Mouse (Mus musculus) CH12.LX (cell line): Measurements from ENCODE around the gene Chd2. TPM values are rescaled to one million over a fixed set of nuclear protein-coding genes. Genes with fewer than 3 reads are reported as not detected.

Source experiments
- DNase-seq: peaks from one replicate; pipeline ENCODE4 v3.0.0-alpha.2; 2013; ENCODE audit errors: extremely low read depth
- H3K27ac ChIP-seq: 2 replicates; pipeline ENCODE4 v1.5.1; 2012; ENCODE audit warnings: low read depth, mild to moderate bottlenecking, control low read depth, moderate library complexity; ENCODE audit not compliant: insufficient read depth
- H3K27me3 ChIP-seq: replicated peaks from 2 replicates; pipeline ENCODE3; 2012; ENCODE audit warnings: inconsistent platforms
- H3K36me3 ChIP-seq, 2 experiments: replicated peaks in 1 of 2; 2 replicates each; pipeline versions ENCODE3 to v1.6.1; 2012; ENCODE audit warnings: inconsistent platforms in 1 of 2, low read length in 1 of 2, mild to moderate bottlenecking in 1 of 2, mixed read lengths in 1 of 2, moderate library complexity in 1 of 2; ENCODE audit not compliant: control insufficient read depth in 1 of 2, insufficient read depth in 1 of 2
- H3K4me1 ChIP-seq, 2 experiments: 2 replicates each; pipeline ENCODE4 v1.6.1; 2012; ENCODE audit warnings: inconsistent platforms in 1 of 2, moderate library complexity in 1 of 2; ENCODE audit not compliant: insufficient read depth in 2 of 2, control insufficient read depth in 1 of 2
- H3K4me2 ChIP-seq: 2 replicates; pipeline ENCODE4 v1.6.1; 2012; ENCODE audit warnings: low read depth, mild to moderate bottlenecking, control low read depth; ENCODE audit not compliant: poor library complexity, insufficient read depth, severe bottlenecking
- H3K4me3 ChIP-seq, 3 experiments: fragments of 150-350 bp in 1 of 3; sonication (generic) in 1 of 3; replicated peaks in 1 of 3; 2 replicates each; pipeline versions ENCODE3 to v1.5.1; 2011 to 2012; ENCODE audit warnings: low read depth in 2 of 3, low read length in 2 of 3, mild to moderate bottlenecking in 2 of 3, moderate library complexity in 2 of 3, control low read depth in 1 of 3, improper control_type of control experiment in 1 of 3, inconsistent platforms in 1 of 3, mixed read lengths in 1 of 3; ENCODE audit not compliant: poor library complexity in 1 of 3
- H3K79me2 ChIP-seq: replicated peaks from 2 replicates; pipeline ENCODE4 v1.6.1; 2012; ENCODE audit warnings: mild to moderate bottlenecking, moderate library complexity; ENCODE audit not compliant: control insufficient read depth, poor library complexity, insufficient read depth, severe bottlenecking; ENCODE audit errors: extremely low read depth
- H3K9ac ChIP-seq: 2 replicates; pipeline ENCODE4 v1.6.1; 2012; ENCODE audit warnings: low read depth, mild to moderate bottlenecking, control low read depth, moderate library complexity; ENCODE audit not compliant: insufficient read depth
- H3K9me3 ChIP-seq: replicated peaks from 2 replicates; pipeline ENCODE3; 2012; ENCODE audit warnings: low read length, inconsistent platforms, mixed read lengths
- BHLHE40 ChIP-seq: IDR thresholded peaks from 2 replicates; pipeline ENCODE4 v1.6.1; 2011; ENCODE audit warnings: mild to moderate bottlenecking, low read depth, low read length, improper control_type of control experiment
- CHD1 ChIP-seq: IDR thresholded peaks from 2 replicates; pipeline ENCODE4 v1.6.1; 2012; ENCODE audit warnings: low read depth, low read length, improper control_type of control experiment, inconsistent platforms
- CHD2 ChIP-seq: IDR thresholded peaks from 2 replicates; pipeline ENCODE4 v1.6.1; 2011; ENCODE audit warnings: low read length, improper control_type of control experiment
- EP300 ChIP-seq: IDR thresholded peaks from 2 replicates; pipeline ENCODE4 v1.6.1; 2011; ENCODE audit warnings: low read length, improper control_type of control experiment
- GABPA ChIP-seq: IDR thresholded peaks from 2 replicates; pipeline ENCODE4 v1.6.1; 2012; ENCODE audit warnings: low read depth, low read length, improper control_type of control experiment, inconsistent platforms; ENCODE audit not compliant: insufficient replicate concordance
- HCFC1 ChIP-seq: IDR thresholded peaks from 2 replicates; pipeline ENCODE4 v1.6.1; 2012; ENCODE audit warnings: low read depth, mild to moderate bottlenecking, inconsistent platforms, low read length, improper control_type of control experiment
- KAT2A ChIP-seq: IDR thresholded peaks from 2 replicates; pipeline ENCODE4 v1.6.1; 2012; ENCODE audit warnings: low read length, improper control_type of control experiment, inconsistent platforms; ENCODE audit not compliant: insufficient replicate concordance
- MAFK ChIP-seq: IDR thresholded peaks from 2 replicates; pipeline ENCODE4 v1.6.1; 2011; ENCODE audit warnings: low read length, improper control_type of control experiment; ENCODE audit not compliant: insufficient replicate concordance
- MAX ChIP-seq: IDR thresholded peaks from 2 replicates; pipeline ENCODE4 v1.6.1; 2011; ENCODE audit warnings: low read length, improper control_type of control experiment
- MEF2A ChIP-seq: IDR thresholded peaks from 2 replicates; pipeline ENCODE4 v1.6.1; 2014; ENCODE audit warnings: low read depth, mild to moderate bottlenecking, inconsistent platforms, low read length, improper control_type of control experiment, borderline replicate concordance
- MXI1 ChIP-seq: IDR thresholded peaks from 2 replicates; pipeline ENCODE4 v1.6.1; 2011; ENCODE audit warnings: mild to moderate bottlenecking, low read depth, low read length, improper control_type of control experiment
- MYC ChIP-seq: IDR thresholded peaks from 2 replicates; pipeline ENCODE4 v1.6.1; 2011; ENCODE audit warnings: low read depth, mild to moderate bottlenecking, improper control_type of control experiment, low read length
- NRF1 ChIP-seq: IDR thresholded peaks from 2 replicates; pipeline ENCODE4 v1.6.1; 2014; ENCODE audit warnings: low read depth, mild to moderate bottlenecking, inconsistent platforms, low read length, improper control_type of control experiment, moderate library complexity
- POLR2A ChIP-seq: IDR thresholded peaks from 2 replicates; pipeline ENCODE4 v1.6.1; 2011; ENCODE audit warnings: low read depth, mild to moderate bottlenecking, improper control_type of control experiment, low read length
- POLR2AphosphoS2 ChIP-seq: IDR thresholded peaks from 2 replicates; pipeline ENCODE4 v1.6.1; 2011; ENCODE audit warnings: low read depth, low read length, improper control_type of control experiment
- RCOR1 ChIP-seq: conservative IDR thresholded peaks from 2 replicates; pipeline ENCODE4 v1.6.1; 2012; ENCODE audit warnings: low read depth, mild to moderate bottlenecking, inconsistent platforms, low read length, improper control_type of control experiment
- SIN3A ChIP-seq: IDR thresholded peaks from 2 replicates; pipeline ENCODE4 v1.6.1; 2012; ENCODE audit warnings: low read length, improper control_type of control experiment, inconsistent platforms
- SMC3 ChIP-seq: IDR thresholded peaks from 2 replicates; pipeline ENCODE4 v1.6.1; 2011; ENCODE audit warnings: low read depth, low read length, improper control_type of control experiment
- TBP ChIP-seq: conservative IDR thresholded peaks from 2 replicates; pipeline ENCODE4 v1.6.1; 2011; ENCODE audit warnings: low read depth, low read length, improper control_type of control experiment
- UBTF ChIP-seq: IDR thresholded peaks from 2 replicates; pipeline ENCODE4 v1.6.1; 2012; ENCODE audit warnings: low read depth, mild to moderate bottlenecking, inconsistent platforms, low read length, improper control_type of control experiment, moderate library complexity
- ZC3H11A ChIP-seq: IDR thresholded peaks from 2 replicates; pipeline ENCODE4 v1.6.1; 2012; ENCODE audit warnings: low read depth, mild to moderate bottlenecking, inconsistent platforms, low read length, improper control_type of control experiment
- ZKSCAN1 ChIP-seq: IDR thresholded peaks from 2 replicates; pipeline ENCODE4 v1.6.1; 2012; ENCODE audit warnings: low read depth, inconsistent platforms, low read length, improper control_type of control experiment, borderline replicate concordance
- ZMIZ1 ChIP-seq: IDR thresholded peaks from 2 replicates; pipeline ENCODE4 v1.6.1; 2012; ENCODE audit warnings: low read depth, mild to moderate bottlenecking, inconsistent platforms, low read length, improper control_type of control experiment
- dilution Hi-C: fragments of 300-500 bp; cut with MboI; formaldehyde crosslinking; loops from 2 replicates; pipeline ENCODE4 v1.14.3; 2020; ENCODE audit warnings: low sequenced_read_pairs; ENCODE audit not compliant: extremely low pct_unique_long_range_greater_than_20kb, extremely low pct_ligation_motif_present
- in situ Hi-C: fragments of 300-500 bp; cut with MboI; formaldehyde crosslinking; loops from 3 replicates; pipeline ENCODE4 v1.14.3; 2019; ENCODE audit warnings: low sequenced_read_pairs, low pct_ligation_motif_present, low pct_unique_long_range_greater_than_20kb, mixed read lengths
- polyA plus RNA-seq: library from polyadenylated mRNA; unstranded; fragments of >175 nt; gene quantifications from 2 replicates; pipeline ENCODE4 v1.2.1, GENCODE M21; 2012; ENCODE audit warnings: low read depth; ENCODE audit not compliant: insufficient read length
- total RNA-seq, 2 experiments: library from RNA; depleted of rRNA; stranded (reverse); fragments of 300-350 nt in 1 of 2; fragments of >200 nt in 1 of 2; gene quantifications; 2 replicates each; pipeline ENCODE4 v1.2.3; 2012 to 2014

Gene Chd2
- total and polyA plus RNA-seq, 3 experiments = 23.2 to 39.3 (median 30.9) TPM

DNA sequence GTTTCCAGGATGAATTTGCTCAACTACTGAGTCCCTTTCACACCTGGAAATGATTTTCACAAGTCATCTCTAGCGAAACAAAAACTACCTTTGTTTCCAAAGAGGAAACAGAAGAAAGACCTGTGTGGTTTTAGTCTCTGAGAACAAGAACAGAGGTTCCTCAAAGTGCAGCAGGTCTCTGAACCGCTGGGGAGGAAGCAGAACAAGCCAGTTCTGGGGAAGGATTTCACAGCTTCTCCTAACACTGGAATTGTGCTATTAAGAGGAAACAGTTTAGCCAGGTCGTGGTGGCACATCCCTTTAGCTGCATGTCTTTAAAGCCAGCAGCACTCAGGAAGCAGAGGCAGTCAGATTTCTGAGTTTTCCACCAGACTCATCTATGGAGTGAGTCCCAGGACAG lies 30.9 kb upstream of the Chd2 start:
- no peak for TF ChIP-seq MXI1
- peak; percentile 71; the same call in 1 of the 2 replicates for TF ChIP-seq TBP
- TF ChIP-seq CHD1 = no peak
- TF ChIP-seq UBTF = 0 out of 2 replicates have a peak, but pooled peaks have one; percentile 46
- peak; percentile 75 for TF ChIP-seq EP300
- TF ChIP-seq POLR2AphosphoS2 = no peak
- 0 out of 2 replicates have a peak, but pooled peaks have one; percentile 46 for TF ChIP-seq RCOR1
- TF ChIP-seq SMC3 = 0 out of 2 replicates have a peak, but pooled peaks have one; percentile 7
- Histone ChIP-seq H3K4me2 (no peak overlapping the region), H3K36me3 (no peaks in the 10 kb centered on the region), H3K79me2 (no peaks in the 10 kb centered on the region), H3K9me3 (no peaks in the 10 kb centered on the region), H3K27me3 (no peaks in the 10 kb centered on the region), H3K27ac (no peak overlapping the region), H3K9ac (no peak overlapping the region), H3K4me3 (no peak overlapping the region), H3K4me1 (peaks cover 5 to 28% of the 10 kb centered on the region in 2 experiments; a peak in 2 of 4 replicates)
- in situ Hi-C loops (no loop called here), dilution Hi-C loops (no loop called here)
- DNase-seq = no peak

DNA sequence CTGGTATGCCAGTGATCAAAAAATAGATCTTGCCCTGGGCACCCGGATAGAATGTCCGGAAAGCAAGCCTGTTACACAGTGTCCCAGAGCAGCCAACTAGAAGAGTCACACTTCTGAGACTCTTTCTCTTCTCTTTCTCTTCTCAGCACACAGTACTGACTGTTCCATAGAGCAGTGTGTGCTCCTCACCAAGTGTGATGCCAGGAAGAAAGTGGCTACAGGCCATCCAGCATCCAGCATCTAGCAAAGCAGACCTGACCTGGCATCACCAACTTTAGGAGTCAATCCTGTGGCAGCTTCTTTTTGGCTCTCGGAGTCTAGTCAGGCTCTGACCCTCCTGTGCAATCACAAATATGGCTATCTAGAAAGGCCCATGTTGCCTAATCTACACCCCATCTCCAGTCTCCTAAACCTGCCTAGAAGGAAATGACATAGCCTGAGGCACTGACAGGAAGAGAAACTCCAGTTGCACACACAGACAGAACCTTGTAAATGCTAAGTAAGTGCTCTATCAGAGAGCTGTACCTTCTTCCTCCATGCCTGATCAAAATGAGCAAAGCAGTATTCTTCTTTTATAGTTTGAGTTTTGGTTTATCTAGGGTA lies 27.3 kb upstream of the Chd2 start:
- Histone ChIP-seq H3K4me3 (no peak overlapping the region), H3K9ac (no peak overlapping the region), H3K4me1 (peaks cover 2 to 17% of the 10 kb centered on the region in 2 experiments; a peak in 2 of 4 replicates), H3K4me2 (no peak overlapping the region), H3K9me3 (peaks cover 2% of the 10 kb centered on the region), H3K27ac (no peak overlapping the region), H3K36me3 (no peaks in the 10 kb centered on the region), H3K27me3 (no peaks in the 10 kb centered on the region), H3K79me2 (no peaks in the 10 kb centered on the region)
- no peak for TF ChIP-seq MAX
- dilution Hi-C loops = no loop called here
- DNase-seq = no peak
- in situ Hi-C loops = loop anchor here (5.0 kb wide), 1 partner anchor 38 kb away; no protein-coding TSS in a partner anchor

DNA sequence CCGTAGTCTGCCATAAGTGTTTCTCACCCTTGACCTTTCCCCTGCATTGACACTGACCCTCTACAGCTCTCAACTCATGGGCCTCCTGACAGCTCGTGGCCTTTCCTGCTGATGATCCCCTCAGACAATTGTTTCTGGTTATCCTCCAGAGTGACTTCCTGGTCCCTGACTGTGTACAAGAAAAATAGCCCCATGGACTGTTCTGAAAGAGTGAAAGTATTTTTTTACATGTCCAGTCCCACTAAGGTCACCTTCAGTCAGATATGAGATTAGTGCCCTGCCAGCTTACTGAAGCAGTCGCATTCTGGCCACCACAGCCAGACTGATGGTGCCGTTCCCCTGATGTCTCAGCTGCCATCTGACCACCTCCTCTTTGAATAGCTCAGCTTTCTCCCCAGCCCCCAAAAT lies 26.1 kb upstream of the Chd2 start:
- dilution Hi-C loops = no loop called here

More for the DNA sequence above, 26.1 kb upstream of the Chd2 start:
- Histone ChIP-seq H3K4me3 (no peak overlapping the region), H3K79me2 (no peaks in the 10 kb centered on the region), H3K36me3 (no peaks in the 10 kb centered on the region), H3K4me1 (peaks cover 2 to 14% of the 10 kb centered on the region in 2 experiments; a peak in 2 of 4 replicates), H3K9ac (no peak overlapping the region; the same call in 1 of the 2 replicates), H3K4me2 (no peak overlapping the region), H3K27me3 (no peaks in the 10 kb centered on the region), H3K27ac (no peak overlapping the region), H3K9me3 (peaks cover 2% of the 10 kb centered on the region)
- TF ChIP-seq HCFC1 (no peak), EP300 (no peak), MYC (no peak), SIN3A (no peak), POLR2A (no peak), MAFK (no peak), POLR2AphosphoS2 (no peak), MEF2A (no peak), RCOR1 (no peak), ZKSCAN1 (no peak), NRF1 (no peak), MXI1 (no peak), GABPA (no peak), KAT2A (no peak), ZC3H11A (no peak), ZMIZ1 (no peak), CHD2 (no peak), BHLHE40 (no peak)
- DNase-seq = no peak
- in situ Hi-C loops = loop anchor here (5.0 kb wide), 1 partner anchor 40 kb away; no protein-coding TSS in a partner anchor
